Mouse (Mus musculus) kidney, postnatal 14 days (tissue): ENCODE measurements around the gene Lancl2.

Experiments used
- DNase-seq: peaks from one replicate; pipeline ENCODE4 v3.0.0; 2022; ENCODE audit warnings: mixed read lengths

The Lancl2 gene

GRCm38 (mm10) chr6:57768948-57769525, 66.7 kb downstream of the Lancl2 start:
- no peak for DNase-seq

DNA sequence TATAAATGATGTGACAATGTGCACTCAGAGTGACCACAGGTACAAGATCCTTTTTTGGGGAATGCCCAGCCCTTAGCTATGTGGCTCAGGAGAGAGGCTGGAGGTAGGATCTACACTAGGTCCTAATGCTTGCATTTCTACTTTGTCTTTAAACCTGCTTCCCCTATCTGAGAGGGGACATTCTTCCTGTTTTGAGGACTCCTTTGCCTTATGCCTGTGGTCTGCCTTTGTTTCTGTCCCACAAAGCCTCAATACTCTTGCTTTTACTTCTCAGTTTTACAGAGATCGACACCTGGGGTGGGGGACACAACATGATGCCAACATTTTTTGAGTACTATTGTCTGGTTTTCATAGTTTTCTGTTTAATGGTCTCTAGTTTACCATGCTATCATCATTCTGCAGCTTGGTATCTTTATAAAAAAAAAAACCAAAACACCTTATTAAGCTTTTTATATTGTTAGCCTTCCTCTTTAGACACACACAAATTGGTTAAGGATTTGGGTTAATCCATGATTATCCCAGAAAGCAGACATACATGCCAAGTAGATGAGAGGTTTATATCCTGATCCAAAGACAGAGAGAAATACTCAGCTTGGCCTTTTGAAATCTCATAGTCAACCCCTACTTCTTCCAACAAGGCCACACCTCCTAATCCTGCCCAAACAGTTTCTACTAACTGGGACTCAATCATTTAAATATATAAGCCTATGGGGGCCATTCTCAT, 68.3 kb downstream of the Lancl2 start:
- DNase-seq = no peak

- DNase-seq = no peak
Measured at GRCm38 (mm10) chr6:57773792-57774191, 71.5 kb downstream of the Lancl2 start.

DNA sequence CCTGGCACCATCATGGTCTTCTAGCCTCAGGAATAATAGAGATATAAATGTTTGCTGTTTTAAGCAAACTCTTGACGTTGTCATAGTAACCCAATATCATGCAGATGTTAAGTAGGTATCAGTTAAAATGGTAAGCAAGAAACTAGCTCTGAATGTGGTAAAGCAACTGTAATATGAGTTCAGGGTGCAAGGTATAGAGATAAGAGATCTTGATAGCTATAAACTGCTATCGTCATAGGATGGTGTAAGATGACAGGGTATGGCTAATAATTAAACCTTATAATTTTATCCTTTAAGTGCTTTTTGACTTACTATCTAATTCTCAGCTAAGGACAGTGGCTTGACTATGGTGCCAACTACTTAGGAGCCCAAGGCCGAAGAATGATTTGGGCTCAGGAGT, 78.0 kb downstream of the Lancl2 start:
- DNase-seq = no peak

GRCm38 (mm10) chr6:57782658-57783057, 80.3 kb downstream of the Lancl2 start:
- DNase-seq = no peak

GRCm38 (mm10) chr6:57784251-57784650, 81.9 kb downstream of the Lancl2 start:
- no peak for DNase-seq

DNA sequence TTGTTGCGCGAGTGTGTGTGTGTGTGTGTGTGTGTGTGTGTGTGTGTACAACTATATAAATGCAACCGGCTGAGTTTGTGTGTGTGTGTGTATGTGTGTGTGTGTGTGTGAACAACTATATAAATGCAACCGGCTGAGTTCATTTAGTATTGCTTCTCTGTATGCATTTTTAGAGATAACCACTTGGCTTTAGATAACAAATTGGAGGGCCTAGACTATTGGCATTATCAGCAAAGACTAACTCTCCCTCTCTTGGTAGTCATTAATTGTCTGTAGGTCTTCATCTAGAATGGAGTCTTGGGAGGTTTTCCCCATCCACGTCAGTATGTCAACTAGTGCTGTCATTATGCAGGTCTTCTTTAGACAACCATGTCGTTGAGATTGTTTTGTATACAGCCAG, 85.0 kb downstream of the Lancl2 start:
- DNase-seq = no peak
